Mouse (Mus musculus): ENCODE measurements around the gene Irf5.

- TF ChIP-seq CTCF (IDR thresholded peaks at IDR 0.05; ENCODE audit: low read depth, low read length): no peak
- no peak for TF ChIP-seq POLR2A (IDR thresholded peaks at IDR 0.05; ENCODE audit: insufficient read depth, low read length)
- TF ChIP-seq EP300 (IDR thresholded peaks at IDR 0.05; ENCODE audit: insufficient read depth, low read depth, low read length): no peak
These were observed 19.2 kb downstream of the Irf5 start for GRCm38 (mm10) chr6:29545611-29546010.

Measured in ES-Bruce4 (cell line).